Mouse (Mus musculus): ENCODE measurements at regions not wholly inside any gene's neighbourhood (a gene's known extent, or its start where the extent isn't known, plus 50 kb on each side); places are given as distances from the start of the nearest gene placed in this dataset.

- Histone ChIP-seq H3K4me3 (no peak overlapping the region), H3K9ac (no peak overlapping the region), H3K4me1 (no peaks in the 10 kb centered on the region), H3K4me2 (no peak overlapping the region), H3K36me3 (no peaks in the 10 kb centered on the region), H3K9me3 (no peaks in the 10 kb centered on the region), H3K27me3 (no peaks in the 10 kb centered on the region), H3K27ac (no peak overlapping the region)
- no peak for ATAC-seq (ENCODE audit: insufficient number of reproducible peaks, insufficient read depth, low FRiP score, low TSS enrichment, low read depth)
- 86% methylated on average over 3 of the region's 3 CpGs for WGBS
These were observed 105.8 kb upstream of the Slc4a7 start for GRCm38 (mm10) chr14:14596057-14596809.

DNA sequence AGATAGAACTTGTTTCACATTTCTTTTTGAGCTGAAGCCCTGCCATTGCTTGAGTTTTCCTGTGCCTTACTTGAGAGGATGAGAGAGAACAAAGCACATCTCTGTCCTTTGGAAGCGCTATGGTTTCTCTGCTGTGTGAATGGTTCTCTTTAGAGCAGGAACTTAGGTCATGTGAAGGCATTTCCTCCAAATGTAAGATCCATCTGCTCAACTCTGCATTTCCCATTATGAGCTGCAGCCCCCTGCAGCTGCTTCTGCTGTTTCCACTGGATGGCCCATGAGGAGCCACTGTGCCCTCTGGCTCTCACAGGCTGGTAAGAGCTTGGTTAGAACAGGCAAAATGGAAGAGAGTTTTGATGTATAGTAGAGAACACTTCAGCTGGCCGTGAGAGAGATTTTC is 102.5 kb upstream of the Slc4a7 start:
- Histone ChIP-seq H3K9me3 (no peaks in the 10 kb centered on the region), H3K4me3 (no peak overlapping the region), H3K4me1 (no peaks in the 10 kb centered on the region), H3K27me3 (no peaks in the 10 kb centered on the region), H3K9ac (no peak overlapping the region), H3K4me2 (no peak overlapping the region), H3K36me3 (no peaks in the 10 kb centered on the region), H3K27ac (no peak overlapping the region)
- ATAC-seq (ENCODE audit: insufficient number of reproducible peaks, insufficient read depth, low FRiP score, low TSS enrichment, low read depth), result no peak
- WGBS, result 43% methylated on average over 2 of the region's 2 CpGs

DNA sequence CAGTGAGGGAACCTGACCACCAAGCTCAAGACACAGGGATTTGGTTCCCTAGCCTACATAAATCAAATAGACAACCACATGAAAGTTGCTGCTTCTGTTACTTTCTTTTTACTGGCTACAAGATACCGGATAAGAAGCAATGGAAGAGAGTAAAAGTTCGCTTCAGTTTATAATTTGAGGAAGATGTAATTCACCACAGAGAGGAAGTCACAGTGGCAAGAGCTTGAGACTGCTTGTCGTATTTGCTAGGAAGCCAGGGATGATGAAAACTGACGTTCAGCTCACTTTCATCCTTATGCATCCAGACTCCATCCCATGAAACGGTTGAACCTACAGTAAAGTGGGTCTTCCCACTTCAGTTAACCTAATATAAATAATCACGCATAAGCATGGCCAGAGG is 102.1 kb upstream of the Slc4a7 start:
- no peaks in the 10 kb centered on the region for H3K36me3 ChIP-seq
- no peaks in the 10 kb centered on the region for H3K9me3 ChIP-seq
- H3K27me3 ChIP-seq, result no peaks in the 10 kb centered on the region
- no peak overlapping the region for H3K4me3 ChIP-seq
- no peak overlapping the region for H3K9ac ChIP-seq
- 80% methylated on average over 6 of the region's 6 CpGs for WGBS
- no peak for ATAC-seq (ENCODE audit: insufficient number of reproducible peaks, insufficient read depth, low FRiP score, low TSS enrichment, low read depth)
- H3K4me1 ChIP-seq, result no peaks in the 10 kb centered on the region
- no peak overlapping the region for H3K27ac ChIP-seq
- H3K4me2 ChIP-seq, result no peak overlapping the region

DNA sequence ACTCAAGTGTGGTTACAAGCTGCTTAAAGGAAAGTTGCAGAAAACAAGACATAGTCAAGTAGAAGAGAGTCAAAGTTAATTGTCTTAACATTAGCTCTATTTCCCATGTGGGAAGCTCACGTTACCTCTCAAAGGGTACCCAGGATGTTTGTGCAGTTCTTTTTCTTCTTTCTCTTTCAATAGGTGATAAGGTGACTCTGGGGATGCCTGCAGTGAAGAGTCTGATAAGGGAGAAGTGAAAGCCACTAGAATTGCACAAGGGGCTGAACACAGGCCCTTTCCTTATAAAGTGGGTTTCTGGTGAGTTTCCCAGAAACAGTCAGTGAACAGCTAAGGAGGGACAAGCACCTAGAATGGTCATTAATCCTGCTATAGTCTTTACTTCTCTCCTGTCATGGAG is 98.6 kb upstream of the Slc4a7 start:
- H3K27ac ChIP-seq, result no peak overlapping the region
- no peak overlapping the region for H3K4me2 ChIP-seq
- H3K27me3 ChIP-seq, result no peaks in the 10 kb centered on the region
- no peak overlapping the region for H3K4me3 ChIP-seq
- no peak for ATAC-seq (ENCODE audit: insufficient number of reproducible peaks, insufficient read depth, low FRiP score, low TSS enrichment, low read depth)
- H3K9me3 ChIP-seq, result no peaks in the 10 kb centered on the region
- no peaks in the 10 kb centered on the region for H3K4me1 ChIP-seq
- no peaks in the 10 kb centered on the region for H3K36me3 ChIP-seq
- 82% methylated on average over 1 of the region's 1 CpGs for WGBS
- H3K9ac ChIP-seq, result no peak overlapping the region

DNA sequence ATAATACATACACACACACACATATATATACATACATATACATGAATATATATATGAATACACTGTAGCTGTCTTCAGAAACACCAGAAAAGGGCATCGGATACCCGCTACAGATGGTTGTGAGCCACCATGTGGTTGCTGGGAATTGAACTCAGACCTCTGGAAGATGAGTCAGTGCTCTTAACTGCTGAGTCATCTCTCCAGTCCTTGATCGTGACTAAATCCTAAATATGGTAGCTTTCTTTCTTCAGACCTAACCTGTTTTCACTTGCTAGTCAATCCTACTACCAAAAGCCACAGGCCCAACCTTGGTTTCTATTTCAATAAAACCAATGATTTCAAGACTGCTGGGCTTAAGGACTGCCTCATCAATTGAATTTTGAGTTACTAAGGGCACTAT is 95.0 kb upstream of the Slc4a7 start:
- Histone ChIP-seq H3K4me3 (no peak overlapping the region), H3K27ac (no peak overlapping the region), H3K9me3 (no peaks in the 10 kb centered on the region), H3K36me3 (no peaks in the 10 kb centered on the region), H3K4me2 (no peak overlapping the region), H3K9ac (no peak overlapping the region), H3K27me3 (no peaks in the 10 kb centered on the region), H3K4me1 (no peaks in the 10 kb centered on the region)
- 91% methylated on average over 3 of the region's 3 CpGs for WGBS
- ATAC-seq (ENCODE audit: insufficient number of reproducible peaks, insufficient read depth, low FRiP score, low TSS enrichment, low read depth), result no peak

DNA sequence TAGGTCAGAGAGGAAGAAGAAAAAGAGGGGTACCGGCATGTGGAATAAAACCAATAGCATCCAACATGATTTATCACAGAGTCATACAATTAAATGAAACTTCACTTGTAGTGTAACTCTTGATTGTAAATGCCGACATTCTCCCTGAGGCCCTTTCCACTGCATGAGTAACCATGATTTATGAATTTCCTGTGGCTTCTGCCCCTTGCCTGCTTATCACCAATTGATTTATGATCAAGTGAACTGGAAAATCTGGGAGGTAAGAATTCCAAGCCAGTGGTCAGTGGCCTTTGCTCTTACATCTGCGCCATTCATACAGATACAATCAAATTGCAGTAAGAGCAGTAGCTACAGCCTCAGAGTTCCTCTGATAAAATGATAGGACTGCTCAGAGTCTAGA is 89.8 kb upstream of the Slc4a7 start:
- Histone ChIP-seq H3K27ac (no peak overlapping the region), H3K9me3 (no peaks in the 10 kb centered on the region), H3K27me3 (no peaks in the 10 kb centered on the region), H3K9ac (no peak overlapping the region), H3K4me2 (no peak overlapping the region), H3K4me3 (no peak overlapping the region), H3K4me1 (0 out of 2 replicates have a peak, but pooled peaks cover 5% of the 10 kb centered on the region), H3K36me3 (no peaks in the 10 kb centered on the region)
- no peak for ATAC-seq (ENCODE audit: insufficient number of reproducible peaks, insufficient read depth, low FRiP score, low TSS enrichment, low read depth)
- WGBS, result 80% methylated on average over 3 of the region's 3 CpGs

DNA sequence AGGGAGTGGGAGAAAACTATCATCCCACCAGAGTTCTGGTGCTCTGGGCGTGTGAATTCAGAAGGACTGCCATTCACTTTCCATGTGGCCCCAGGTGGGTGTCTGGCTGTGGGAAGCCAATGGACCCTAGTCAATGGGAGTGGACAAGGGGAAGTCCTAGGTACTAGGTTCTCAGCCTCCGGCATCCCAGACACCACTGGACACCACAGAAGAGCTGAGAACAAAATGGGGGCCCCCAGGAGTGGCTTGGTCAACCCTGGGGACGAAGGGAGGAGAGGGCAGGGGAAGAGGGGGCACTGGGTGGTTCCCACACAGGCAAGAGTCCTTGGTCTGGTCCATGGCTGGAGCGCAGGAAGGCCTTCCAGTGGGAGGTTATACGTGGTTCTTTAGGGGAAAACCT is 81.8 kb upstream of the Slc4a7 start:
- WGBS, result 89% methylated on average over 5 of the region's 5 CpGs
- Histone ChIP-seq H3K4me3 (no peak overlapping the region), H3K27ac (no peak overlapping the region), H3K4me1 (0 out of 2 replicates have a peak, but pooled peaks cover 5% of the 10 kb centered on the region), H3K27me3 (no peaks in the 10 kb centered on the region), H3K36me3 (no peaks in the 10 kb centered on the region), H3K9ac (no peak overlapping the region), H3K4me2 (no peak overlapping the region), H3K9me3 (no peaks in the 10 kb centered on the region)
- no peak for ATAC-seq (ENCODE audit: insufficient number of reproducible peaks, insufficient read depth, low FRiP score, low TSS enrichment, low read depth)

- Histone ChIP-seq H3K9ac (no peak overlapping the region), H3K4me2 (no peak overlapping the region), H3K4me3 (no peak overlapping the region), H3K4me1 (peaks cover 23% of the 10 kb centered on the region), H3K9me3 (no peaks in the 10 kb centered on the region), H3K27me3 (no peaks in the 10 kb centered on the region; the same call in 1 of the 2 replicates), H3K36me3 (no peaks in the 10 kb centered on the region), H3K27ac (no peak overlapping the region)
- ATAC-seq (ENCODE audit: insufficient number of reproducible peaks, insufficient read depth, low FRiP score, low TSS enrichment, low read depth), result no peak
- WGBS, result 58% methylated on average over 1 of the region's 1 CpGs
These were observed 73.4 kb upstream of the Slc4a7 start for GRCm38 (mm10) chr14:14628673-14629072.

DNA sequence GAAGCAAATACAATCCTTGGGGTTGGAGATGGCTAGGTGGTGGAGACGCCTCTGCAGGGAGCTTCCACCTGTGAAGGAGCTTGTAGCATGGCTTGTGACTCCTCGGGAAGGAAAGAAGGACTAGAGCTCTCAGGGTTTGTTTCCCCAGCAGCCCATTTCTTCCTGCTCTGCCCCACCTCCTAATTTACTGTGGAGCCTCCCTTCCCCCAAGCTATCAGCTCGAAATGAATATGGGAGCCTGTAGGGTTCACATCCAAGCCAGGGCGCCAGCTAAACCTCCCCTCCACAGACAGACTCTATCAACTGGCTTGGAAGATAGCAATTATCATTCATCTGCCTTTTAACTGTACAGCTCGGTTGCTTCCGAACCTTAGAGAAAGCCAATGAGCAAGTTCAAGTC is 70.3 kb upstream of the Slc4a7 start:
- ATAC-seq (ENCODE audit: insufficient number of reproducible peaks, insufficient read depth, low FRiP score, low TSS enrichment, low read depth), result no peak
- H3K27me3 ChIP-seq, result no peaks in the 10 kb centered on the region; the same call in 1 of the 2 replicates
- H3K9ac ChIP-seq, result no peak overlapping the region
- H3K36me3 ChIP-seq, result no peaks in the 10 kb centered on the region
- 38% methylated on average over 6 of the region's 6 CpGs for WGBS
- no peak overlapping the region for H3K4me2 ChIP-seq
- peaks cover 27% of the 10 kb centered on the region for H3K4me1 ChIP-seq
- H3K4me3 ChIP-seq, result no peak overlapping the region
- H3K9me3 ChIP-seq, result no peaks in the 10 kb centered on the region
- no peak overlapping the region for H3K27ac ChIP-seq

GRCm38 (mm10) chr14:14632471-14632870 is 69.6 kb upstream of the Slc4a7 start:
- Histone ChIP-seq H3K9ac (0 out of 2 replicates have a peak overlapping the region, but pooled peaks have one; percentile 49), H3K36me3 (no peaks in the 10 kb centered on the region), H3K4me1 (peaks cover 27% of the 10 kb centered on the region), H3K27me3 (no peaks in the 10 kb centered on the region; the same call in 1 of the 2 replicates), H3K4me2 (peak overlapping the region; percentile 71), H3K4me3 (peak overlapping the region; percentile 38), H3K27ac (no peak overlapping the region), H3K9me3 (no peaks in the 10 kb centered on the region)
- peak; percentile 63; the same call in 1 of the 2 replicates for ATAC-seq (ENCODE audit: insufficient number of reproducible peaks, insufficient read depth, low FRiP score, low TSS enrichment, low read depth)
- WGBS, result under 1% methylated on average over 15 of the region's 15 CpGs

GRCm38 (mm10) chr14:14632951-14633931 is 68.8 kb upstream of the Slc4a7 start:
- Histone ChIP-seq H3K36me3 (no peaks in the 10 kb centered on the region), H3K27ac (peak overlapping the region; percentile 64), H3K4me3 (peak overlapping the region; percentile 38), H3K9me3 (no peaks in the 10 kb centered on the region), H3K9ac (peak overlapping the region; percentile 57; the same call in 1 of the 2 replicates), H3K4me2 (peak overlapping the region; percentile 71), H3K27me3 (no peaks in the 10 kb centered on the region; the same call in 1 of the 2 replicates), H3K4me1 (peaks cover 27% of the 10 kb centered on the region)
- 0 out of 2 replicates have a peak, but pooled peaks have one; percentile 29 for ATAC-seq (ENCODE audit: insufficient number of reproducible peaks, insufficient read depth, low FRiP score, low TSS enrichment, low read depth)
- WGBS, result 2% methylated on average over 22 of the region's 22 CpGs
